Mouse (Mus musculus): ENCODE results near the gene Pgm2.

- TF ChIP-seq CTCF (IDR thresholded peaks at IDR 0.05) (no peak), EP300 (IDR thresholded peaks at IDR 0.05) (no peak)
Measured at GRCm38 (mm10) chr5:64174429-64174935, 81.7 kb downstream of the Pgm2 start.
